Mouse (Mus musculus) ES-E14 (cell line): Measurements from ENCODE around the gene Ccdc157.

Experiments
- CHD2 ChIP-seq: IDR thresholded peaks from 2 replicates; pipeline ENCODE4 v1.6.1; 2014; ENCODE audit warnings: mild to moderate bottlenecking, low read depth, low read length, inconsistent platforms
- MAFK ChIP-seq: IDR thresholded peaks from 2 replicates; pipeline ENCODE4 v1.6.1; 2014; ENCODE audit warnings: mild to moderate bottlenecking, low read depth, low read length, inconsistent platforms; ENCODE audit not compliant: insufficient read depth
- ZC3H11A ChIP-seq: IDR thresholded peaks from 2 replicates; pipeline ENCODE4 v1.6.1; 2012; ENCODE audit warnings: low read depth, mild to moderate bottlenecking, inconsistent platforms, low read length, borderline replicate concordance
- ZNF384 ChIP-seq: IDR thresholded peaks from 2 replicates; pipeline ENCODE4 v1.6.1; 2012; ENCODE audit warnings: low read depth, low read length, inconsistent platforms

GRCm38 (mm10) chr11:4112861-4113260 lies 47.2 kb downstream of the Ccdc157 start:
- TF ChIP-seq ZC3H11A (no peak), CHD2 (no peak), MAFK (no peak), ZNF384 (no peak)
